Mouse (Mus musculus) G1E-ER4 (cell line): ENCODE results near the gene Fam166a. TPM values are rescaled to one million over a fixed set of nuclear protein-coding genes. Genes with fewer than 3 reads are reported as not detected.

ENCODE experiments used
- GATA1 ChIP-seq: IDR thresholded peaks from one replicate; pipeline ENCODE4 v1.8.0; 2012; ENCODE audit warnings: low read length, inconsistent platforms
- polyA plus RNA-seq: library from polyadenylated mRNA; stranded (reverse); fragments of >175 nt; gene quantifications from 2 replicates; pipeline ENCODE4 v1.2.3, GENCODE M21; 2012

Fam166a gene
- polyA plus RNA-seq: 0.09 TPM in 1 of 2 replicates, not detected in the other

- no peak for TF ChIP-seq GATA1
Observed at GRCm38 (mm10) chr2:25218445-25218844, at the start of gene Fam166a. Gene Fam166a (plus strand): TSS chr2:25218745.

GRCm38 (mm10) chr2:25169778-25170177 lies 48.8 kb upstream of the Fam166a start:
- no peak for TF ChIP-seq GATA1

- no peak for TF ChIP-seq GATA1
Observed at GRCm38 (mm10) chr2:25170326-25171100, 48.0 kb upstream of the Fam166a start.

GRCm38 (mm10) chr2:25171101-25171768 lies 47.3 kb upstream of the Fam166a start:
- TF ChIP-seq GATA1: no peak

GRCm38 (mm10) chr2:25171769-25172153 lies 46.8 kb upstream of the Fam166a start:
- TF ChIP-seq GATA1: no peak

GRCm38 (mm10) chr2:25172629-25173028 lies 45.9 kb upstream of the Fam166a start:
- TF ChIP-seq GATA1: no peak

GRCm38 (mm10) chr2:25173821-25174220 lies 44.7 kb upstream of the Fam166a start:
- TF ChIP-seq GATA1: no peak

GRCm38 (mm10) chr2:25174866-25175689 lies 43.5 kb upstream of the Fam166a start:
- TF ChIP-seq GATA1: no peak

GRCm38 (mm10) chr2:25175690-25176078 lies 42.9 kb upstream of the Fam166a start:
- TF ChIP-seq GATA1: no peak

- no peak for TF ChIP-seq GATA1
Observed at GRCm38 (mm10) chr2:25176573-25176972, 42.0 kb upstream of the Fam166a start.

- TF ChIP-seq GATA1: no peak
Observed at GRCm38 (mm10) chr2:25177076-25177475, 41.5 kb upstream of the Fam166a start.

GRCm38 (mm10) chr2:25177685-25178084 lies 40.9 kb upstream of the Fam166a start:
- no peak for TF ChIP-seq GATA1

GRCm38 (mm10) chr2:25178285-25178972 lies 40.1 kb upstream of the Fam166a start:
- TF ChIP-seq GATA1: no peak

GRCm38 (mm10) chr2:25179566-25180217 lies 38.9 kb upstream of the Fam166a start:
- TF ChIP-seq GATA1: no peak

GRCm38 (mm10) chr2:25180478-25180903 lies 38.1 kb upstream of the Fam166a start, which contains the start of gene Nrarp:
Gene Nrarp (plus strand): TSS chr2:25180758.
- TF ChIP-seq GATA1: no peak
